Mouse (Mus musculus) testis, adult 2 months (tissue): ENCODE measurements around the gene Rgs6. TPM values are rescaled to one million over a fixed set of nuclear protein-coding genes. Genes with fewer than 3 reads are reported as not detected.

ENCODE experiments used
- H3K27ac ChIP-seq: fragments of 200-500 bp; 2 replicates; pipeline ENCODE4 v1.5.1; 2012; ENCODE audit warnings: low read depth, low read length; ENCODE audit not compliant: control insufficient read depth, insufficient read depth
- H3K27me3 ChIP-seq: fragments of 200-500 bp; 2 replicates; pipeline ENCODE4 v1.6.1; 2012; ENCODE audit warnings: mild to moderate bottlenecking, low read length, moderate library complexity; ENCODE audit not compliant: control insufficient read depth, insufficient read depth
- H3K36me3 ChIP-seq: fragments of 200-500 bp; 2 replicates; pipeline ENCODE4 v1.6.1; 2012; ENCODE audit warnings: mild to moderate bottlenecking, low read length; ENCODE audit not compliant: control insufficient read depth, insufficient read depth
- H3K4me1 ChIP-seq: fragments of 200-500 bp; 2 replicates; pipeline ENCODE4 v1.6.1; 2012; ENCODE audit warnings: low read length; ENCODE audit not compliant: control insufficient read depth, insufficient read depth
- H3K4me3 ChIP-seq: fragments of 200-500 bp; 2 replicates; pipeline ENCODE4 v1.5.1; 2012; ENCODE audit warnings: low read depth, mild to moderate bottlenecking, low read length, moderate library complexity, mixed read lengths; ENCODE audit not compliant: control insufficient read depth
- CTCF ChIP-seq: fragments of 200-500 bp; IDR thresholded peaks from 2 replicates; pipeline ENCODE4 v1.5.1; 2012; ENCODE audit warnings: low read depth, mild to moderate bottlenecking, inconsistent platforms, low read length, moderate library complexity; ENCODE audit not compliant: control insufficient read depth, insufficient read depth, insufficient replicate concordance
- POLR2A ChIP-seq: fragments of 200-500 bp; IDR thresholded peaks from 2 replicates; pipeline ENCODE4 v1.6.1; 2012; ENCODE audit warnings: low read depth, mild to moderate bottlenecking, inconsistent platforms, low read length, moderate library complexity; ENCODE audit not compliant: control insufficient read depth
- polyA plus RNA-seq: library from polyadenylated mRNA; depleted of rRNA; stranded (reverse); fragments of >200 nt; gene quantifications from 2 replicates; pipeline ENCODE4 v1.2.3, GENCODE M21; 2012

Gene Rgs6
- polyA plus RNA-seq, 1 experiment, result 0.75 TPM

DNA sequence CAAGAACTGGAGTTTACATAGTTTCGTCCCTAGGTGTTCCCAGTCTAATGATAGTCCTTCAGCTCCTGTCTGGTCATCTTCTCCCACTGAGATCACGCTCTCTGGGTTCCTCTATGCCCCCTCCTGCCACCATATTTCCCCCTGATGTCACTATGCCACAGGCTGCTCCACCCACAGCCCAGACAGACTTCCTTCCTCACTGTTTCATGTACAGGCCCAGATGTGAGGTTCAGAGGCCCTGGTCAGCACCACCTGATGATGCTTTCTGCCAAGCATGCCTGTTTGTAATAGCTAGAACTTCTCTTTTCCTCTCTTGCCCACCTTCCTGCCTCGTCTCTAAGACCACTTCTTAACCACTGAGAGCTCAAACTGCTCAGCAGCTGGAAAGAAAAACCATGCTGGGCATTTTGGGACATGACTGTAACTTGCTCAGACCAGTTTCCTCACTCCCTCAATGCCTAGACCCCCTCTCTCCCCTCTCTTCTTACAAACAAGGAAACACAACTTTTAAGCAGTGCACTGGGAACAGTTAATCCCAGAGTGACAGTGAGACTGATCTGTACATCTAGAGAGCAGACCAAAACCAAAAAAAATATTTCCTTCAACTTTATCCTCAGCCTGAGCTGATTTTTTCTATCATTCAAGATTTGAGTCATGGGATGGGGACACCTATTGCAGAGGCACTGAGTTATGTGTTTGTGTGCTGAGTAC, 446.9 kb downstream of the Rgs6 start:
- H3K36me3 ChIP-seq, result no peaks in the 10 kb centered on the region
- no peak overlapping the region for H3K4me3 ChIP-seq
- no peak overlapping the region for H3K27ac ChIP-seq
- peaks cover 3% of the 10 kb centered on the region; the same call in 1 of the 2 replicates for H3K4me1 ChIP-seq
- no peaks in the 10 kb centered on the region for H3K27me3 ChIP-seq
- TF ChIP-seq POLR2A, result no peak
- no peak for TF ChIP-seq CTCF

- Histone ChIP-seq H3K36me3 (no peaks in the 10 kb centered on the region), H3K4me1 (peaks cover 3% of the 10 kb centered on the region; the same call in 1 of the 2 replicates), H3K4me3 (no peak overlapping the region), H3K27me3 (no peaks in the 10 kb centered on the region), H3K27ac (no peak overlapping the region)
- TF ChIP-seq POLR2A, result no peak
- TF ChIP-seq CTCF, result no peak
These were observed 449.9 kb downstream of the Rgs6 start for GRCm38 (mm10) chr12:83037798-83038560.

DNA sequence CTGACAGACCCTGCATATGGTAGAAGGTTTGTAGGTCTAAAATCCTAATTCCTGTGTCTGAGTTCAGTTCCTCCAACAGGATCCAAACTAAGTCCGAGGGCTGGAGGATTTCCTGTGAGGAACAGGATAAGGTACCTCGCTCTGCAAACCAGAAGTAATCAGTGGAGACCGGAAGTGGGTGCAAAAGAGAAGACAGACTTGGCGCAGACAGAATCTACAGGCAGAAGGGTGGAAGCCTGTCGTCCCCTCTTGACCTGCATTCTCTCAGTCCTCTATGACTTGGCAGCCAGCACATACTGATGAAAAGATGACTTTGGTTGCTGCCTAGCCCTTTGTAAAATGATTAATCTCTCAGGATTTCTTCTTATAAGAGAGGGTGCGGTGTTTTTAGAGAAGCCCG, 450.7 kb downstream of the Rgs6 start:
- no peak overlapping the region for H3K27ac ChIP-seq

GRCm38 (mm10) chr12:83039859-83040258, 451.8 kb downstream of the Rgs6 start:
- no peaks in the 10 kb centered on the region for H3K27me3 ChIP-seq
- H3K36me3 ChIP-seq, result no peaks in the 10 kb centered on the region

More for the DNA sequence above, 450.7 kb downstream of the Rgs6 start:
- peaks cover 3% of the 10 kb centered on the region; the same call in 1 of the 2 replicates for H3K4me1 ChIP-seq
- no peaks in the 10 kb centered on the region for H3K27me3 ChIP-seq
- H3K4me3 ChIP-seq, result no peak overlapping the region
- H3K36me3 ChIP-seq, result no peaks in the 10 kb centered on the region
- TF ChIP-seq POLR2A, result no peak
- TF ChIP-seq CTCF, result no peak

DNA sequence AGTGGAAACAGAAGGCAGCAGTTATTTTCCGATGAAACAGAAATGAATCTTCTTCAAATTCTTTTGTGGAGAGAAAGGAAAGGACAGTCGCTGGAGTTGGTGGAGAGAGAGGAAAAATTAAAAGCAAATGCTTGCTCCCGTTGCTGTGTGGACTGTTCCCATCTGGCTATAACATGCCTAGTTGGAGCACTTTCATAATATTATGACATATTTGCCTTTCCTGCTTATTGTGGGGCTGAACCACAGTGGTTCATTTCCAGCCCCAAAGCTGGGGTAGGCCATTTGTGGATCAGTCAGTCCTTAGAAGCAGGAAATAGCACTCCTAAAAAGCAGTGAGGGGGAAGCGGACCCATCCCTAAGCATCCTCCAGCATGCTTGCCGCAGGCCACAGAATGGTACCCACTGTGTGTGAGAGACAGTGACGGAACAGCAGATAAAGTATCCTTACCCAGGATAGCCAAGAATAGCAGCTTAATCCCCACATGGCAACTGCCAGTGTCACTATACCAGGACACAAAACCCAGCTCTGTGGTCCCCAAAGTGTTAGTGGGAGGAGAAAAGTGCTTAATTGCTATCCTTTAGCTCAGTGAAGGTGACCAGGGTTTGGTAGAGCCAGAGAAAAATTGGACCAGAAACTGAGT, 456.0 kb downstream of the Rgs6 start:
- TF ChIP-seq POLR2A (no peak), CTCF (no peak)
- Histone ChIP-seq H3K36me3 (no peaks in the 10 kb centered on the region), H3K27me3 (no peaks in the 10 kb centered on the region), H3K27ac (no peak overlapping the region), H3K4me1 (no peaks in the 10 kb centered on the region; the same call in 1 of the 2 replicates), H3K4me3 (no peak overlapping the region)

More at GRCm38 (mm10) chr12:83039859-83040258, 451.8 kb downstream of the Rgs6 start:
- Histone ChIP-seq H3K4me1 (no peaks in the 10 kb centered on the region; the same call in 1 of the 2 replicates), H3K27ac (no peak overlapping the region), H3K4me3 (no peak overlapping the region)
- TF ChIP-seq POLR2A, result no peak
- TF ChIP-seq CTCF, result no peak

- H3K27ac ChIP-seq, result no peak overlapping the region
- TF ChIP-seq CTCF (no peak), POLR2A (no peak)
- no peaks in the 10 kb centered on the region; the same call in 1 of the 2 replicates for H3K4me1 ChIP-seq
- H3K27me3 ChIP-seq, result no peaks in the 10 kb centered on the region
- H3K36me3 ChIP-seq, result no peaks in the 10 kb centered on the region
- H3K4me3 ChIP-seq, result no peak overlapping the region
These were observed 456.5 kb downstream of the Rgs6 start for GRCm38 (mm10) chr12:83044621-83044990.
